Mouse (Mus musculus) MEL (cell line): ENCODE measurements around the gene Pdcd6ip.

Source experiments
- E2F4 ChIP-seq: IDR thresholded peaks from 2 replicates; pipeline ENCODE4 v1.6.1; 2011; ENCODE audit warnings: low read depth, low read length, improper control_type of control experiment, borderline replicate concordance
- EP300 ChIP-seq, 2 experiments: IDR thresholded peaks; 2 replicates each; pipeline ENCODE4 v1.6.1; 2011; ENCODE audit warnings: improper control_type of control experiment in 2 of 2, low read length in 2 of 2, low read depth in 1 of 2, mild to moderate bottlenecking in 1 of 2
- MAX ChIP-seq: IDR thresholded peaks from 2 replicates; pipeline ENCODE4 v1.6.1; 2011; ENCODE audit warnings: low read length, improper control_type of control experiment
- TCF12 ChIP-seq: IDR thresholded peaks from 2 replicates; pipeline ENCODE4 v1.6.1; 2014; ENCODE audit warnings: low read depth, mild to moderate bottlenecking, inconsistent platforms, low read length, improper control_type of control experiment, moderate library complexity

DNA sequence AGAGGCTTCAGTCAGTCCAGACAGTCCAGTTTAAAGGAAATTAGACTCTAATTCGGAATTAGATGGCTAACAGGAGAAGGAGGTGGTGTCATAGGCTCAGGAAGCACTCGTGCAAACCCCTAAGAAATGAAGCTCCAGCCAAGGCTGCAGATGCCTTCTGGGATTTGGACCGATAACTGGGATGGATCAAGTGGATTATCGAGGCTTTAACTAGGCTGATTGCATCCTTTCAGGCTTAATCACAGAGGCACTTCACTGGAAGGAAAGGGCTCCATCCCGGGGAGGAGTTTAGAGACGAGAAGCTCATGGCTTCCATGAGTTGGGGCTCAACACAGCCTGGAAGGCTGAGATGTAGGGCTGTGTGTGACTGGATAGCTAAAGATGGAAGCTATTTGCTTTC, 84.0 kb downstream of the Pdcd6ip start:
- TF ChIP-seq E2F4 (no peak), EP300 (IDR thresholded peaks at IDR 0.05; ENCODE audit: low read depth in 1 of 2, low read length in 2 of 2) (no peak), TCF12 (no peak), MAX (no peak)
